Mouse (Mus musculus) urinary bladder, postnatal 0 days (tissue): ENCODE measurements around the gene Serpinb9g. TPM values are rescaled to one million over a fixed set of nuclear protein-coding genes. Genes with fewer than 3 reads are reported as not detected.

Source experiments
- polyA plus RNA-seq: library from polyadenylated mRNA; unstranded; fragments of >200 nt; fragmentation: Nextera tagmentation; extraction: Ambion mirVana; gene quantifications from 2 replicates; pipeline ENCODE4 v1.2.1, GENCODE M21; 2015

The Serpinb9g gene
- not detected in 2 replicates for polyA plus RNA-seq

GRCm38 (mm10) chr13:33484490-33484889 lies at the start of gene Serpinb9g:
Gene Serpinb9g (plus strand): TSS chr13:33484790.

Other genes starting within 250 kb of the Serpinb9g start
- not detected in 2 replicates for gene Serpinb9e, start 235.2 kb upstream of the Serpinb9g start, polyA plus RNA-seq
- not detected in 2 replicates for gene Serpinb9f, start 160.7 kb upstream of the Serpinb9g start, polyA plus RNA-seq
- gene Gm11397, start 89.0 kb upstream of the Serpinb9g start, polyA plus RNA-seq, result not detected in 2 replicates
- not detected in 2 replicates for gene Serpinb6d, start 176.6 kb downstream of the Serpinb9g start, polyA plus RNA-seq